Mouse (Mus musculus) embryonic fibroblast, embryonic 13.5 days (primary cell): Measurements from ENCODE around the gene Mob3b.

Experiments
- CTCF ChIP-seq: IDR thresholded peaks from 2 replicates; pipeline ENCODE4 v1.5.1; 2011; ENCODE audit warnings: mild to moderate bottlenecking, control low read depth, low read length, moderate library complexity, borderline replicate concordance; ENCODE audit not compliant: insufficient read depth
- POLR2A ChIP-seq: IDR thresholded peaks from 2 replicates; pipeline ENCODE4 v1.6.1; 2011; ENCODE audit warnings: low read depth, mild to moderate bottlenecking, control low read depth, low read length, moderate library complexity

- TF ChIP-seq CTCF: no peak
- TF ChIP-seq POLR2A: no peak
Observed at GRCm38 (mm10) chr4:35084060-35084459, 73.2 kb downstream of the Mob3b start.
